Mouse (Mus musculus): ENCODE measurements at regions not wholly inside any gene's neighbourhood (a gene's known extent, or its start where the extent isn't known, plus 50 kb on each side); places are given as distances from the start of the nearest gene placed in this dataset. TPM values are rescaled to one million over a fixed set of nuclear protein-coding genes. Genes with fewer than 3 reads are reported as not detected.
A peak's percentile ranks its signal among the peaks of the same experiment; 100 is the strongest.

- DNase-seq: no peak
Observed at GRCm38 (mm10) chr2:56997500-56997899, 126.3 kb downstream of the Nr4a2 start.

- peak; percentile 2 for DNase-seq
Observed at GRCm38 (mm10) chr2:56992851-56993250, 131.0 kb downstream of the Nr4a2 start.

GRCm38 (mm10) chr2:56991821-56992220 lies 132.0 kb downstream of the Nr4a2 start:
- DNase-seq: no peak

- no peak for DNase-seq
Observed at GRCm38 (mm10) chr2:56990768-56991167, 133.0 kb downstream of the Nr4a2 start.

- DNase-seq: no peak
Observed at GRCm38 (mm10) chr2:56983167-56983566, 140.6 kb downstream of the Nr4a2 start.

GRCm38 (mm10) chr2:56980601-56981000 lies 143.2 kb downstream of the Nr4a2 start:
- no peak for DNase-seq

- no peak for DNase-seq
Observed at GRCm38 (mm10) chr2:56975680-56976079, 148.1 kb downstream of the Nr4a2 start.

GRCm38 (mm10) chr2:56963937-56964695 lies 159.7 kb downstream of the Nr4a2 start:
- peak; percentile 6 for DNase-seq

- DNase-seq: no peak
Observed at GRCm38 (mm10) chr2:56959695-56960094, 164.1 kb downstream of the Nr4a2 start.

- no peak for DNase-seq
Observed at GRCm38 (mm10) chr2:56953337-56953736, 170.5 kb downstream of the Nr4a2 start.

GRCm38 (mm10) chr2:56912531-56912930 lies 211.3 kb downstream of the Nr4a2 start:
- DNase-seq: no peak

GRCm38 (mm10) chr2:56909096-56909865 lies 214.5 kb downstream of the Nr4a2 start:
- no peak for DNase-seq

GRCm38 (mm10) chr2:56885181-56885580 lies 238.6 kb downstream of the Nr4a2 start:
- DNase-seq: no peak

- no peak for DNase-seq
Observed at GRCm38 (mm10) chr2:56860776-56861175, 263.0 kb downstream of the Nr4a2 start.

GRCm38 (mm10) chr2:56820551-56820950 lies 303.3 kb downstream of the Nr4a2 start:
- no peak for DNase-seq

- no peak for DNase-seq
Observed at GRCm38 (mm10) chr2:56784808-56785207, 339.0 kb downstream of the Nr4a2 start.

Small RNAs in the stretch of these regions (microRNA-seq; reads per million reads assigned to microRNA genes)
- gene Mir195b: not detected
